Mouse (Mus musculus): ENCODE data around the gene 2510039O18Rik.

DNA sequence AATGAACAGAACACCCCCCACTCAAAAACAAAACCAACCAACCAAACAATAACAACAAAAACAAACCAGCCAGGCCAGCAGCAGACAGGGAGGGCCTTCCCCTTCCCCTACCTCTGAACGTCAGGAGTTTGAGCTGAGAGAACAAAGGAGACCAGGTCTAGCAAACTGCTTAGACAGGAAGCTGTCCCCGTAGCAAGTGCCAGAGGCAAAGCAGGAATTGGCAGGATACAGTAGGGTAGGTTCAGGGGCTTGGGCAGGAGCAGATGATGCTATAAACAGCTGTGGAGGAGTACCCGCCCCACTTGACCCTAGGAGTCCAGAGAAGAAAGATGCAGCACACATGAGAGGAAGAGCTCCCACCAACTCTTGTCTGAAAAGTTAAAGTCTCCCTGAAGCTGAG lies 6.6 kb upstream of the 2510039O18Rik start:
- no peak for TF ChIP-seq POLR2A (IDR thresholded peaks at IDR 0.05; ENCODE audit: low read depth, low read length)
- TF ChIP-seq USF1 (IDR thresholded peaks at IDR 0.05; ENCODE audit: low read depth, low read length) = no peak
- TF ChIP-seq CTCF (conservative IDR thresholded peaks at IDR 0.05 in 1 of 2, IDR thresholded peaks at IDR 0.05 in 1 of 2; ENCODE audit: low read depth in 2 of 2, low read length in 2 of 2) = no peak
- TF ChIP-seq NELFE (IDR thresholded peaks at IDR 0.05; ENCODE audit: low read depth, low read length) = no peak
- TF ChIP-seq EP300 (IDR thresholded peaks at IDR 0.05; ENCODE audit: low read length) = no peak
- TF ChIP-seq IRF4 (IDR thresholded peaks at IDR 0.05; ENCODE audit: low read depth, low read length) = no peak
- TF ChIP-seq TBP (conservative IDR thresholded peaks at IDR 0.05; ENCODE audit: low read depth, low read length) = no peak
- TF ChIP-seq BHLHE40 (IDR thresholded peaks at IDR 0.05; ENCODE audit: low read depth, low read length) = no peak
- no peak for TF ChIP-seq RCOR1 (conservative IDR thresholded peaks at IDR 0.05; ENCODE audit: low read depth, low read length)
- no peak for TF ChIP-seq MYC (IDR thresholded peaks at IDR 0.05; ENCODE audit: low read depth, low read length)
- TF ChIP-seq CHD1 (IDR thresholded peaks at IDR 0.05; ENCODE audit: low read depth, low read length) = no peak
- TF ChIP-seq MAFK (IDR thresholded peaks at IDR 0.05; ENCODE audit: insufficient replicate concordance, low read length) = no peak
- no peak for TF ChIP-seq ZC3H11A (IDR thresholded peaks at IDR 0.05; ENCODE audit: low read depth, low read length)

All from CH12.LX (cell line).